Mouse (Mus musculus) fat pad, adult 2 months (tissue): ENCODE results near the gene Eif3j1.
"Not testable (repeated sequence)": the region's sequence is repeated elsewhere in the genome, so short reads cannot be mapped to it uniquely, and the experiment has no call there.

Experiments used
- DNase-seq: peaks from one replicate; pipeline ENCODE4 v3.0.0-alpha.2; 2011; ENCODE audit warnings: low read depth, low spot score; ENCODE audit errors: extremely low read depth

The Eif3j1 gene

GRCm38 (mm10) chr2:122027862-122028755 lies at the start of gene Eif3j1:
Gene Eif3j1, plus strand, starts transcription at chr2:122028546.
- no peak for DNase-seq

- DNase-seq = no peak
These were observed 32.6 kb upstream of the Eif3j1 start for GRCm38 (mm10) chr2:121995738-121996137.

GRCm38 (mm10) chr2:122008832-122009231 lies 19.5 kb upstream of the Eif3j1 start:
- no peak for DNase-seq

GRCm38 (mm10) chr2:122011441-122011840 lies 16.9 kb upstream of the Eif3j1 start:
- DNase-seq = no peak

- DNase-seq = no peak
These were observed 9.6 kb upstream of the Eif3j1 start for GRCm38 (mm10) chr2:122018705-122019104.

GRCm38 (mm10) chr2:122022284-122022683 lies 6.1 kb upstream of the Eif3j1 start:
- no peak for DNase-seq

- not testable (repeated sequence) for DNase-seq
These were observed 1.3 kb upstream of the Eif3j1 start for GRCm38 (mm10) chr2:122027091-122027490.

- no peak for DNase-seq
These were observed 682 bp downstream of the Eif3j1 start for GRCm38 (mm10) chr2:122028756-122029700.

- no peak for DNase-seq
These were observed 3.6 kb downstream of the Eif3j1 start for GRCm38 (mm10) chr2:122031970-122032369.

- DNase-seq = no peak
These were observed 7.7 kb downstream of the Eif3j1 start for GRCm38 (mm10) chr2:122036064-122036463.

GRCm38 (mm10) chr2:122043926-122044325 lies 15.6 kb downstream of the Eif3j1 start:
- DNase-seq = no peak

GRCm38 (mm10) chr2:122059365-122060115 lies 31.2 kb downstream of the Eif3j1 start:
- no peak for DNase-seq

- no peak for DNase-seq
These were observed 37.0 kb downstream of the Eif3j1 start for GRCm38 (mm10) chr2:122065200-122065969.

- DNase-seq = no peak
These were observed 37.9 kb downstream of the Eif3j1 start for GRCm38 (mm10) chr2:122066241-122066640.

GRCm38 (mm10) chr2:122069144-122069912 lies 41.0 kb downstream of the Eif3j1 start:
- no peak for DNase-seq

- no peak for DNase-seq
These were observed 41.6 kb downstream of the Eif3j1 start for GRCm38 (mm10) chr2:122069922-122070321.

- no peak for DNase-seq
These were observed 53.5 kb downstream of the Eif3j1 start for GRCm38 (mm10) chr2:122081728-122082456.

- DNase-seq = peak; percentile 65
These were observed 58.1 kb downstream of the Eif3j1 start for GRCm38 (mm10) chr2:122086446-122086845.

- DNase-seq = peak; percentile 47
These were observed 65.5 kb downstream of the Eif3j1 start for GRCm38 (mm10) chr2:122093844-122094243.
